Mouse (Mus musculus): Measurements from ENCODE around the gene Tmem110. TPM values are rescaled to one million over a fixed set of nuclear protein-coding genes. Genes with fewer than 3 reads are reported as not detected.

The Tmem110 gene
- total RNA-seq, 2 experiments from 2014 or later = 6.2 to 7.0 TPM

- intact Hi-C loops (cut with DNase I) = no loop called here
- DNase-seq = no peak
Observed at GRCm38 (mm10) chr14:30857990-30858389, 32.6 kb downstream of the Tmem110 start.

GRCm38 (mm10) chr14:30861421-30862125, 36.2 kb downstream of the Tmem110 start:
- no peak for DNase-seq
- intact Hi-C loops (cut with DNase I) = no loop called here

GRCm38 (mm10) chr14:30862368-30862767, 37.0 kb downstream of the Tmem110 start:
- DNase-seq = no peak
- intact Hi-C loops (cut with DNase I) = no loop called here

GRCm38 (mm10) chr14:30865311-30865710, 39.9 kb downstream of the Tmem110 start:
- intact Hi-C loops (cut with DNase I) = loop anchor here (5.0 kb wide), 1 partner anchor 148 kb away; no protein-coding TSS in a partner anchor
- DNase-seq = no peak

- intact Hi-C loops (cut with DNase I) = loop anchor here (2.0 to 5.0 kb wide), 3 partner anchors 14 to 172 kb away; no protein-coding TSS in a partner anchor
- DNase-seq = peak; percentile 63 to 81
Observed at GRCm38 (mm10) chr14:30867042-30867441, 41.7 kb downstream of the Tmem110 start.

- DNase-seq = no peak
Observed at GRCm38 (mm10) chr14:30868826-30869225, 43.4 kb downstream of the Tmem110 start.

GRCm38 (mm10) chr14:30869391-30869801, 44.0 kb downstream of the Tmem110 start:
- intact Hi-C loops (cut with DNase I) = loop anchor here (5.0 kb wide), 1 partner anchor 152 kb away; no protein-coding TSS in a partner anchor
- DNase-seq = peak; percentile 45 to 58

More at GRCm38 (mm10) chr14:30868826-30869225, 43.4 kb downstream of the Tmem110 start:
- intact Hi-C loops (cut with DNase I) = loop anchor here (5.0 kb wide), 1 partner anchor 152 kb away; no protein-coding TSS in a partner anchor

GRCm38 (mm10) chr14:30870206-30871147, 45.1 kb downstream of the Tmem110 start:
- intact Hi-C loops (cut with DNase I) = no loop called here
- peak in 1 of 2 experiments; percentile 31 for DNase-seq

GRCm38 (mm10) chr14:30874095-30874700, 48.8 kb downstream of the Tmem110 start:
- intact Hi-C loops (cut with DNase I) = no loop called here
- no peak for DNase-seq

GRCm38 (mm10) chr14:30875130-30875865, 49.9 kb downstream of the Tmem110 start:
- no peak for DNase-seq
- intact Hi-C loops (cut with DNase I) = no loop called here

- intact Hi-C loops (cut with DNase I) = no loop called here
- no peak for DNase-seq
Observed at GRCm38 (mm10) chr14:30875955-30876354, 50.6 kb downstream of the Tmem110 start.

GRCm38 (mm10) chr14:30876451-30876850, 51.1 kb downstream of the Tmem110 start:
- intact Hi-C loops (cut with DNase I) = no loop called here
- no peak for DNase-seq

- DNase-seq = no peak
- intact Hi-C loops (cut with DNase I) = no loop called here
Observed at GRCm38 (mm10) chr14:30877827-30878226, 52.4 kb downstream of the Tmem110 start.

GRCm38 (mm10) chr14:30878958-30879571, 53.7 kb downstream of the Tmem110 start, which contains the start of gene Mustn1:
TSS of gene Mustn1 (plus strand) at chr14:30879200.
- peak; percentile 57 to 65 for DNase-seq
- intact Hi-C loops (cut with DNase I) = no loop called here

- intact Hi-C loops (cut with DNase I) = loop anchor here (2.0 to 5.0 kb wide), 4 partner anchors 13 to 287 kb away; partner anchors contain the start of gene Tmem110
- DNase-seq = peak in 1 of 2 experiments; percentile 50
Observed at GRCm38 (mm10) chr14:30879794-30880193, 54.4 kb downstream of the Tmem110 start.

- no peak for DNase-seq
- intact Hi-C loops (cut with DNase I) = loop anchor here (2.0 to 5.0 kb wide), 4 partner anchors 13 to 288 kb away; partner anchors contain the start of gene Tmem110
Observed at GRCm38 (mm10) chr14:30880251-30880650, 54.9 kb downstream of the Tmem110 start.

- intact Hi-C loops (cut with DNase I) = loop anchor here (2.0 to 5.0 kb wide), 4 partner anchors 14 to 289 kb away; partner anchors contain the start of gene Tmem110
- peak; percentile 60 to 72 for DNase-seq
Observed at GRCm38 (mm10) chr14:30880811-30881717, 55.7 kb downstream of the Tmem110 start.

GRCm38 (mm10) chr14:30881718-30882108, 56.3 kb downstream of the Tmem110 start:
- no peak for DNase-seq

More at GRCm38 (mm10) chr14:30881718-30882108, 56.3 kb downstream of the Tmem110 start:
- intact Hi-C loops (cut with DNase I) = loop anchor here (2.0 to 5.0 kb wide), 4 partner anchors 15 to 289 kb away; partner anchors contain the start of gene Tmem110

Measured in gastrocnemius, postnatal 36 days (tissue).